Mouse (Mus musculus): ENCODE results near the gene A630089N07Rik.

DNA sequence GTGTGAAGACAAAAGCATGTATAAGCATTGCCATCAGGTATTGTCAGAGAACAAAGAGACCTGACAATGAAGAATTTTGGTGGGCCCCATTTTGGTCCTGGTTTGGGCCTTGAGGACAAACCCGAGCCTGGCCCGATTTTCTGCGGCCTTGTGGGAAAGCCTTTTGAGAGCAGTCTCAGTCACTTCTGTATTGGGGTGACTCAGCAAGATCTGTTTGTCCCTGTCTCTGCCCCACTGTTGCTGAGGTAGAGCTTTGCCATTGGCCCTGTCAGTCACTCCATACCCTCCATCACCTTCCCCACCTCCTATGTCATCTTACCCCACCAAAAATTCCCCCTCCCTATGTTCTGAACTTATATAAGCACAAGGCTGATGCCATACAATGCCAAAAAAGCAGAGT lies 104.5 kb downstream of the A630089N07Rik start:
- no peak for TF ChIP-seq POLR2A (IDR thresholded peaks at IDR 0.05; ENCODE audit: low read depth, low read length)
- no peak for TF ChIP-seq CTCF (IDR thresholded peaks at IDR 0.05; ENCODE audit: extremely low read depth, insufficient read depth, insufficient read length, insufficient replicate concordance)

Measured in spleen, adult 2 months (tissue).